Mouse (Mus musculus) frontal cortex, postnatal 25 days (tissue): ENCODE results near the gene Sars.
A peak's percentile ranks its signal among the peaks of the same experiment; 100 is the strongest.

Source experiments
- DNase-seq, 2 experiments: peaks; one replicate each; pipeline ENCODE4 v3.0.0; 2022; ENCODE audit warnings: low spot score in 2 of 2

Gene Sars

GRCm38 (mm10) chr3:108392793-108393192 is 52.2 kb downstream of the Sars start:
- DNase-seq = no peak

- DNase-seq = no peak
These were observed 52.7 kb downstream of the Sars start for GRCm38 (mm10) chr3:108392299-108392698.

- DNase-seq = peak; percentile 97 to 99
These were observed 55.9 kb downstream of the Sars start for GRCm38 (mm10) chr3:108389111-108389545.

GRCm38 (mm10) chr3:108386186-108386585 is 58.8 kb downstream of the Sars start:
- DNase-seq = peak in 1 of 2 experiments; percentile 56

- DNase-seq = no peak
These were observed 60.6 kb downstream of the Sars start for GRCm38 (mm10) chr3:108384425-108384824.

- DNase-seq = peak; percentile 71 to 78
These were observed 61.3 kb downstream of the Sars start, which contains the start of gene Psrc1 for GRCm38 (mm10) chr3:108383485-108384354. Psrc1 (plus strand) TSS chr3:108383839.

GRCm38 (mm10) chr3:108381945-108382875 is 62.8 kb downstream of the Sars start:
- DNase-seq = no peak

GRCm38 (mm10) chr3:108380695-108381094 is 64.3 kb downstream of the Sars start:
- DNase-seq = no peak

- DNase-seq = no peak
These were observed 65.9 kb downstream of the Sars start for GRCm38 (mm10) chr3:108378875-108379663.
